Mouse (Mus musculus) forebrain, embryonic 11.5 days (tissue): Measurements from ENCODE around the gene Exoc3l2. TPM values are rescaled to one million over a fixed set of nuclear protein-coding genes. Genes with fewer than 3 reads are reported as not detected.

Source experiments
- ATAC-seq: fragments of 200-750 bp; cut with Nextera tagmentation; replicated peaks from 2 replicates; pipeline ENCODE4 v1.8.0; 2017; ENCODE audit warnings: moderate TSS enrichment; ENCODE audit not compliant: low FRiP score
- DNase-seq: peaks from one replicate; pipeline ENCODE4 v3.0.0-alpha.2; 2017; ENCODE audit warnings: low spot score
- H3K27ac ChIP-seq: fragments of 300-500 bp; sonication (generic); 2 replicates; pipeline ENCODE4 v1.5.1; 2014; ENCODE audit warnings: low read depth, low read length
- H3K27me3 ChIP-seq: fragments of 300-500 bp; sonication (generic); 2 replicates; pipeline ENCODE4 v1.6.1; 2014; ENCODE audit warnings: mild to moderate bottlenecking, low read length, mixed read lengths; ENCODE audit not compliant: control insufficient read depth, insufficient read depth
- H3K36me3 ChIP-seq: fragments of 300-500 bp; sonication (generic); 2 replicates; pipeline ENCODE4 v1.6.1; 2014; ENCODE audit warnings: mild to moderate bottlenecking, low read length, moderate library complexity, mixed read lengths; ENCODE audit not compliant: control insufficient read depth, insufficient read depth
- H3K4me1 ChIP-seq: fragments of 300-500 bp; sonication (generic); replicated peaks from 2 replicates; pipeline ENCODE4 v1.6.1; 2014; ENCODE audit warnings: low read length, mixed read lengths; ENCODE audit not compliant: control insufficient read depth, insufficient read depth
- H3K4me2 ChIP-seq: fragments of 300-500 bp; sonication (generic); 2 replicates; pipeline ENCODE4 v1.6.1; 2014; ENCODE audit warnings: low read depth, mild to moderate bottlenecking, low read length, moderate library complexity, mixed read lengths; ENCODE audit not compliant: severe bottlenecking
- H3K4me3 ChIP-seq: fragments of 300-500 bp; sonication (generic); 2 replicates; pipeline ENCODE4 v1.5.1; 2014; ENCODE audit warnings: low read depth, low read length
- H3K9ac ChIP-seq: fragments of 300-500 bp; sonication (generic); 2 replicates; pipeline ENCODE4 v1.6.1; 2014; ENCODE audit warnings: low read length
- H3K9me3 ChIP-seq: fragments of 300-500 bp; sonication (generic); 2 replicates; pipeline ENCODE4 v1.6.1; 2016; ENCODE audit warnings: low read length, mixed read lengths; ENCODE audit not compliant: control insufficient read depth
- WGBS: fragments of 180-500 bp; shearing (Covaris S2); extraction: QIAGEN DNeasy Blood & Tissue Kit; methylation state at CpG from one replicate; pipeline ENCODE4 v1.1.7; 2014; 5-methylcytosine and 5-hydroxymethylcytosine counted together
- polyA plus RNA-seq: library from polyadenylated mRNA; unstranded; fragments of >200 nt; fragmentation: Nextera tagmentation; extraction: Ambion mirVana; gene quantifications from 2 replicates; pipeline ENCODE4 v1.2.1, GENCODE M21; 2014

The Exoc3l2 gene
- polyA plus RNA-seq, 1 experiment from 2014 or later, result 1.4 TPM

DNA sequence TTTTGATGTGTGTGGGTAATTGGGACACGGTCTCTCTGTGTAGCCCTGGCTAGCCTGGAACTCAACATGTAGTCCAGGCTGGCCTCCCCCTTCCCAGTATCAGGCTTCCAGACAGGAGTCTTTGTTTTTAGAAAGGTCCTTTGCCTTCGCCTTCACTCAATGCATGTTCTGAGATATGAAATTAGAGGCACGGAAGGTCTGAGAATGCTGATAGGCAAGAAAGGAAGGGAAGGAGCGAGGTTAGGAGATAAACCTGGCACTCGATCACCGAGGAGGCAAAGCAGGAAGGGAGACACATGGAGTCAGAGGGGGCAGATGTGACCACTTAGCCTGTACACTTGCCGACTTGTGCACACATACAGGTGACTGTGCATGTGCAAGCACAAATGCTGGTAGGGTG is 23.4 kb downstream of the Exoc3l2 start:
- ATAC-seq, result no peak

DNA sequence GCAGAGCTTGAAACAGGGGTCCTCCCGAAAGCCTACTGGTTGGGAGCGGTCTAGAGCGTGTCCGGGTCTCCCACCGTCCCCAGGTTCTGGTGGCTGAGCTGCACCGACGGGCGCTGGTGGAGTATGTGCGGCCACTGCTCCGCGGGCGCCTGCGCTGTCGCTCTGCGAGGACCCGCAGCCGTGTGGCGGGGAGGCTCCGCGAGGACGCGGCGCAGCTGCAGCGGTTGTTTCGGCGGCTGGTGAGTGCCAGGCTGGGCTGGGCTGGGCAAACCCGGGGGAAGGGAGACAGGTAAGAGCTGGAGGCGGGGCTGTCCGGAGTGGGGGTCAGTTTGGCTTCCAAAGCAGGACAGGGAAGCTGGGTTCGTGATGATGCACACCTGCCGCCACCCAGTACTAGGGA is 26.4 kb downstream of the Exoc3l2 start:
- H3K4me2 ChIP-seq, result 0 out of 2 replicates have a peak overlapping the region, but pooled peaks have one; percentile 21
- H3K36me3 ChIP-seq, result no peaks in the 10 kb centered on the region
- peak overlapping the region; percentile 15 for H3K4me3 ChIP-seq
- H3K4me1 ChIP-seq, result no peaks in the 10 kb centered on the region; the same call in none of the 2 replicates
- no peak overlapping the region for H3K27ac ChIP-seq
- no peaks in the 10 kb centered on the region for H3K9me3 ChIP-seq
- no peak overlapping the region; the same call in 1 of the 2 replicates for H3K9ac ChIP-seq
- no peak for DNase-seq
- ATAC-seq, result no peak
- peaks cover 46% of the 10 kb centered on the region for H3K27me3 ChIP-seq
- 2% methylated on average over 31 of the region's 31 CpGs for WGBS

More for the DNA sequence above, 23.4 kb downstream of the Exoc3l2 start:
- Histone ChIP-seq H3K9me3 (no peaks in the 10 kb centered on the region), H3K36me3 (no peaks in the 10 kb centered on the region), H3K9ac (no peak overlapping the region), H3K27me3 (peaks cover 39% of the 10 kb centered on the region), H3K4me1 (no peaks in the 10 kb centered on the region; the same call in none of the 2 replicates), H3K4me2 (no peak overlapping the region), H3K27ac (no peak overlapping the region), H3K4me3 (no peak overlapping the region)
- no peak for DNase-seq
- 91% methylated on average over 7 of the region's 7 CpGs for WGBS

DNA sequence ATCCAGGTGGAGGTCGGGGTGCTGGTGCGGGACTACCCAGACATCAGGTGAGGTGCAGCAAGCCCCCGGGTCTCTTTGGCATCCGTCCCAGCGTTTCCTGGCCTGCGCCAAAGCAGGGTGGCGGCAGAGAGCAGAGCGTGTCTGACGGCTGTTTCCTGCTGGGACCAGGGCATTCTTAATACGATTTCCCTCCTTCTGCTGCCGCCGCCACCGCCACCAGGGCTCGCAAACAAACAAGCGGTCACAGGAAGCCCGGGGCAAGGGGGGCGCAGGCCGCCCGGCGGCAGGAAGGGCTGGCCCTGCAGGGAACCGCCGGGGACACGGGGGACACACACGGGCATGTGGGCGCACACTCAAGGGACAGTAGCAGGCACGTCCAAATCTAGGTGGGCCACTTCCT is 28.6 kb downstream of the Exoc3l2 start:
- ATAC-seq, result no peak
- Histone ChIP-seq H3K4me1 (no peaks in the 10 kb centered on the region; the same call in none of the 2 replicates), H3K27me3 (peaks cover 46% of the 10 kb centered on the region), H3K4me3 (no peak overlapping the region; the same call in 1 of the 2 replicates), H3K4me2 (peak overlapping the region; percentile 31; the same call in 1 of the 2 replicates), H3K9me3 (no peaks in the 10 kb centered on the region), H3K36me3 (no peaks in the 10 kb centered on the region), H3K9ac (no peak overlapping the region; the same call in 1 of the 2 replicates), H3K27ac (no peak overlapping the region)
- no peak for DNase-seq
- WGBS, result 2% methylated on average over 26 of the region's 26 CpGs

DNA sequence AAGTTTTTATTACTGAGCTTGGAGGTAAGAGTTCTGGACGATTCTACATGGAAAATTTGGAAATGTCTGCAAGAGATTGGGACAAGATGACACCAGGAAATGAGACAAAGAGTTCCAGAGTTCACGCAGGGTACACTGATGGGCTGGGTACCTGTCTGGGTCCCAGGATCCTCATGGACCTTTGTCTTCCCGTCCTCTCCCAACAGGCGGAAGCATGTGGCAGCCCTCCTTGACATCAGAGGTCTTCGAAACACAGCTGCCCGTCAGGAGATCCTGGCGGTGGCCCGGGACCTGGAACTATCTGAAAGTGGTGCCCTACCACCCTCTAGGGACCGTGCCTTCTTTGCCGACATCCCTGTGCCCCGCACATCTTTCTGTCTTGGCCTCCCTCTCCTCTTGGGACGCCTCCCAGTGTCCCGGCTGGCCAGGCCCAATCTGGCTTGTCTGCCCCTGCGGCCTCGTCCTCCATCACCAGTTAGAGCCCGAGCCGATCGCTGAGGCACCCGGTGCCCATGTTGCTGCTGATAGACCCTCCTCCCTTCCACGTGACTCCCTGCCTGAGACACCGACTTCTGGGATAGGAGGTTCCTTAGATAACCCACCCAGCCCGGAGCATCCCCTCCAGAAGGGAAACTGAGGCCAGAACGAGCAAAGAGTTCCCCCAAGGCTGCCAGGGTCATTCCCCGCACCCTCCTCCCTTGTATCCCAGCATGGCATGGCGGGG is 31.8 kb downstream of the Exoc3l2 start:
- WGBS, result 86% methylated on average over 25 of the region's 25 CpGs

DNA sequence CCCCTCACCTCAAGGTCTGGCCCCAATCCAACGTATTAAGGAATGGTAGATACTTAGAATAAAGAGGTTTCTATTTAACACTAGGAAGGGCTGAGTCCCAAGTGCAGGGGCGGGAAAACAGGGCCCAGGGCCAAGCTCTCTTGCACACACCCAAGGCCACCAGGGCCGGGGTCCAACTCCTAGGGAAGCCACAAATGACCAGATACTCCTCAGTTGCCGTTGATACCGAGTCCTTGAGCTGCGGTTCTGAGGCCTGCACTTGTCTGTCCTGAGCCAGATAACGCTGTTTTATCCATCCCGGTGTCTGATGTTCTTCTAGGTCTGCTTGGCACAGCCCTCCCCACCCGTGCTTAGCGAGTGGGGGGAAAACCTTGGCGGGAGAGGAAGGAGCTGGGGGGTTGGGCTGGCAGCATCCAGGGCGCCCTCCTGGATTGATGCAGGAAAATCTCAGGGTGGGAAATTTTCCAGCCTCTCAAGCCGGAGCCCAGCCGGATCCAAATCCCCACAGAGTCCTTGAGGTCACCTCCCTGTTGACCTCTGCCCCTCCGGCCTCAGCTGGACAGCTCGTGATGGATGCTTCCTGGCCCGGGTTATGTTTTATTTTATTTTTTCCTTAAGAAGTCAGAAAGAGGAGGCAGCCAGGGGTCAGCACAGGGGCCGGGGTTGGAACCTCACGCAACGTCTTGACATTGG is 32.5 kb downstream of the Exoc3l2 start:
- no peak overlapping the region for H3K9ac ChIP-seq
- ATAC-seq, result no peak
- H3K9me3 ChIP-seq, result no peaks in the 10 kb centered on the region
- H3K36me3 ChIP-seq, result no peaks in the 10 kb centered on the region
- no peak overlapping the region for H3K4me3 ChIP-seq
- DNase-seq, result no peak
- peaks cover 16% of the 10 kb centered on the region for H3K27me3 ChIP-seq
- 74% methylated on average over 20 of the region's 20 CpGs for WGBS
- H3K4me1 ChIP-seq, result no peaks in the 10 kb centered on the region; the same call in 1 of the 2 replicates
- no peak overlapping the region for H3K4me2 ChIP-seq
- H3K27ac ChIP-seq, result no peak overlapping the region

More for the DNA sequence above, 31.8 kb downstream of the Exoc3l2 start:
- H3K4me2 ChIP-seq, result no peak overlapping the region
- H3K9ac ChIP-seq, result no peak overlapping the region
- H3K4me1 ChIP-seq, result no peaks in the 10 kb centered on the region; the same call in 1 of the 2 replicates
- no peaks in the 10 kb centered on the region for H3K9me3 ChIP-seq
- H3K27ac ChIP-seq, result no peak overlapping the region
- no peak for DNase-seq
- no peak for ATAC-seq
- H3K4me3 ChIP-seq, result no peak overlapping the region
- no peaks in the 10 kb centered on the region for H3K36me3 ChIP-seq
- peaks cover 24% of the 10 kb centered on the region for H3K27me3 ChIP-seq

DNA sequence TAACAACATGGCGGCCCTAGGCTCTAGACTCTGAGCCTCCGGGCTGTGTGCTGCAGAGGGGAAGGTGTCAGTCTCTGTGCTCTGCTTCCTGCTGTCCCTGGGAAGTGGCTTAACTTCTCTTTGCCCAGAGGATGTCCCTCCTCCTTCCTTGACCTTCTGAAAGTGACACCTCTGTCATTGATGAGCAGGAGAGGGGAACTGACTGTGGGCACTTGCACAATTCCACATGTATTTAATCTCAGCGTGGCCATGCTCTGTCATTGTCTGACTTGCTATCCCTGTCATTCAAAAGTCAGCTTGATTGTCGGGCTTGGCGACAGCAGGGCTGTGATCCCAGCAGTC is 33.1 kb downstream of the Exoc3l2 start:
- Histone ChIP-seq H3K9ac (no peak overlapping the region), H3K27me3 (peaks cover 11% of the 10 kb centered on the region), H3K4me2 (no peak overlapping the region), H3K36me3 (no peaks in the 10 kb centered on the region), H3K27ac (no peak overlapping the region), H3K4me3 (no peak overlapping the region), H3K4me1 (no peaks in the 10 kb centered on the region; the same call in 1 of the 2 replicates), H3K9me3 (no peaks in the 10 kb centered on the region)
- no peak for ATAC-seq
- DNase-seq, result no peak
- WGBS, result 75% methylated on average over 5 of the region's 5 CpGs

DNA sequence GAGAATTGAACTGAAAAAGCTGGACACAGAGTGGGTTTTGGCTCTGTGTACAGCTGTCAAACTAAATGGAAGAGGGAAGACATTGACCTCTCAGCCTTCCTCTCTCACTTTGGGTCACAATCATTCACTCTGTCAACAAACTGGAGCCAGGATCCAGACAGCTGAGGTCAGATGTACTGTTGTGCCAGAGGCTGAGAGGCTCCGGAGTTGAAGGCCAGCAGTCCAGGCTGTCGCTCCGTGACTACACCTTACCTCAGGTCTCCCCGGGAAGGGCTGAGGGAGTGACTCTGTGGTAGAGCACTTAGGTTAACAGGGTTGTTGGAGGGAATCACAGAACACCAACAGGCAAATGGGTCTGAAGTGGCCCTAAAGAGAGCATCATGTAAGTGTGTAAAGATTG is 35.2 kb downstream of the Exoc3l2 start:
- Histone ChIP-seq H3K27me3 (no peaks in the 10 kb centered on the region), H3K4me1 (no peaks in the 10 kb centered on the region), H3K27ac (no peak overlapping the region), H3K9me3 (no peaks in the 10 kb centered on the region), H3K4me2 (no peak overlapping the region), H3K36me3 (no peaks in the 10 kb centered on the region), H3K9ac (no peak overlapping the region), H3K4me3 (no peak overlapping the region)
- DNase-seq, result no peak
- ATAC-seq, result no peak
- 80% methylated on average over 4 of the region's 4 CpGs for WGBS

DNA sequence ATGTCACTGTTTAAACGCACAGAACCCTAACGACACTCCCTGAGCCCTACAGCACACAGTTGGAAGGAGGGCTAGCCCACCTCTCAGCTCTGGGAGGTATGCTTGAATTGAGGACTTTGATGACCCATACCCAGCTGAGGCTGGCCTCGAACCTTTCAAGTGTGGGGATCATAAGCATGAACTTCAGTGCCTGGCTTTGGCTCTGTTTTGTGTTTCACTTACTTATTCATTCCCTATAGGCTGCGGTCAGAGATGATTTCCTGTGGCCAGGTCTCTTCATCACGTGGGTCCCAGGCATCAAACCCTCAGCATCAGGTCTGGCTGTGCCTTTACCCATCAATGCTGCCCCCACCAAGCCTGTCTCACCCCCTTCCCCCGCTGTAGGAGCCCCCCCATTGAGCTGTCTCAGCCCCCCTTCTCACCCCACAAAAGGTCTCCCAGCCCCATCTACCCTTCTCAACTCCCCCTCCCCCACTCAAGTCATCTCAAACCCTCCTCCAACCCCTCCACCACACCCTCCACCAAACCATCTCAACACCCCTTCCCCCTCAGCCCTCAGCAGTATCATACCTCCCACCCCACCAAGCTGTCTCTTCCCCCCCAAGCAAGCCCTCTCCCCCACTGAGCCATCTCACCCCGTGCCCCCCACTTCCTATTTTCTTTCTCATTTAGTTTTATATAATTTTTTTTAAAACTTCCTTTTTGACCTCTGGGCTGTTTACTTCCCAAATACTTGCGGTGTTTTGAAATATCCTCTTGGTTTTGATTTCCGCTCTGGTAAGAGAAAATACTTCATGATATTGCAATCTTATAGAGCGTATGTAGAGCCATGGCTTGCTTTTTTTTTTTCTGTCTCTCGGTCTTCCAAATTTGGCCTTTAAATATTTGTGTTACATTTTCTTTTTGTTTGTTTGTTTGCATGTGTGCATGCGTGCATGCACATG is 37.6 kb downstream of the Exoc3l2 start:
- H3K27ac ChIP-seq, result no peak overlapping the region
- no peaks in the 10 kb centered on the region for H3K4me1 ChIP-seq
- no peak overlapping the region for H3K4me2 ChIP-seq
- no peak for DNase-seq
- no peaks in the 10 kb centered on the region for H3K27me3 ChIP-seq
- H3K36me3 ChIP-seq, result no peaks in the 10 kb centered on the region
- H3K4me3 ChIP-seq, result no peak overlapping the region
- no peak overlapping the region for H3K9ac ChIP-seq
- no peaks in the 10 kb centered on the region for H3K9me3 ChIP-seq
- ATAC-seq, result no peak
- 78% methylated on average over 12 of the region's 12 CpGs for WGBS
